11 mouse cellular contexts compared by ENCODE assay signal in genomic region chrX:94012479-94013167, GRCm38 (mm10). TPM values are rescaled to one million over a fixed set of nuclear protein-coding genes. Genes with fewer than 3 reads are reported as not detected.
DNase-seq lines count a peak whose midpoint lies in the region; ATAC-seq and TF ChIP-seq lines count a peak whose summit lies in the region.
"Had no signal": no experiment of that assay in that cellular context is flagged by ENCODE, and none has a peak within 500 bp of the region (broad histone marks: within the 10 kb centered on the region; RNA-seq: fewer than 3 reads in every experiment).

No protein-coding gene starts in this region.

- DNase-seq in neural tube, embryonic 11.5 days (ENCODE audit: low spot score): no peak
- no peak for DNase-seq in neural tube, embryonic 10.5 days (ENCODE audit: extremely low spot score, low spot score)
- peak; percentile 18 for DNase-seq in gastrocnemius, postnatal 14 days
- peak; percentile 49 for DNase-seq in kidney, adult 18-20 months
- DNase-seq in thymus, postnatal 25 days: no peak

- no peaks in the 10 kb centered on the region for H3K36me3 ChIP-seq in neural tube, embryonic 11.5 days (ENCODE audit: control insufficient read depth, insufficient read depth, low read length)
- no peaks in the 10 kb centered on the region for H3K36me3 ChIP-seq in lung, embryonic 16.5 days (ENCODE audit: control insufficient read depth, insufficient read depth, low read length)
- no peaks in the 10 kb centered on the region for H3K36me3 ChIP-seq in testis, adult 2 months (ENCODE audit: control insufficient read depth, insufficient read depth, low read length)
- H3K36me3 ChIP-seq: G1E had no signal

- H3K27me3 ChIP-seq in neural tube, embryonic 11.5 days (ENCODE audit: control insufficient read depth, insufficient read depth, low read length): peaks cover 2% of the 10 kb centered on the region; the same call in 1 of the 2 replicates
- H3K27me3 ChIP-seq in lung, embryonic 16.5 days (ENCODE audit: control insufficient read depth, insufficient read depth, low read depth, low read length): peaks cover 13% of the 10 kb centered on the region
- no peaks in the 10 kb centered on the region for H3K27me3 ChIP-seq in testis, adult 2 months (ENCODE audit: control insufficient read depth, insufficient read depth, low read length)

- no peak for TF ChIP-seq POLR2A in testis, adult 2 months (IDR thresholded peaks at IDR 0.05; ENCODE audit: control insufficient read depth, low read depth, low read length)

- no peaks in the 10 kb centered on the region for H3K4me1 ChIP-seq in neural tube, embryonic 11.5 days (ENCODE audit: control insufficient read depth, insufficient read depth, low read length)
- no peaks in the 10 kb centered on the region for H3K4me1 ChIP-seq in lung, embryonic 16.5 days (replicated peaks; ENCODE audit: control insufficient read depth, insufficient read depth, low read length)
- peaks cover 2% of the 10 kb centered on the region; the same call in 1 of the 2 replicates for H3K4me1 ChIP-seq in testis, adult 2 months (ENCODE audit: control insufficient read depth, insufficient read depth, low read length)
- H3K4me1 ChIP-seq: megakaryocyte, embryonic 14.5 days had no signal

- no peaks in the 10 kb centered on the region for H3K9me3 ChIP-seq in neural tube, embryonic 11.5 days (ENCODE audit: control insufficient read depth, low read length)
- no peaks in the 10 kb centered on the region for H3K9me3 ChIP-seq in lung, embryonic 16.5 days (ENCODE audit: control insufficient read depth, low read length)
- H3K9me3 ChIP-seq: G1E; megakaryocyte, embryonic 14.5 days had no signal

- 29% methylated on average over 12 of the region's 12 CpGs for WGBS in neural tube, embryonic 11.5 days
- 33% methylated on average over 12 of the region's 12 CpGs for WGBS in lung, embryonic 16.5 days

- peak; percentile 67; the same call in 1 of the 2 replicates for ATAC-seq in neural tube, embryonic 11.5 days (ENCODE audit: insufficient read depth, low FRiP score, low TSS enrichment)
- ATAC-seq in lung, embryonic 16.5 days (ENCODE audit: low read depth): peak; percentile 91
- no peak for ATAC-seq in erythroid progenitor cell, adult 5-6 weeks (replicated peaks; ENCODE audit: low FRiP score, poor library complexity, severe bottlenecking)

- H3K4me2 ChIP-seq in neural tube, embryonic 11.5 days (ENCODE audit: low read depth): no peak overlapping the region
- peak overlapping the region; percentile 31 for H3K4me2 ChIP-seq in lung, embryonic 16.5 days (ENCODE audit: low read depth, low read length)

- no peak for TF ChIP-seq CTCF in testis, adult 2 months (IDR thresholded peaks at IDR 0.05; ENCODE audit: control insufficient read depth, insufficient read depth, insufficient replicate concordance, low read depth, low read length)

- no peak overlapping the region for H3K9ac ChIP-seq in neural tube, embryonic 11.5 days (ENCODE audit: low read length)
- no peak overlapping the region for H3K9ac ChIP-seq in lung, embryonic 16.5 days (ENCODE audit: low read length)

- no peak overlapping the region for H3K27ac ChIP-seq in neural tube, embryonic 11.5 days (ENCODE audit: low read depth, low read length)
- no peak overlapping the region for H3K27ac ChIP-seq in lung, embryonic 16.5 days (ENCODE audit: low read length)
- H3K27ac ChIP-seq in testis, adult 2 months (ENCODE audit: control insufficient read depth, insufficient read depth, low read depth, low read length): peak overlapping the region; percentile 62

- intact Hi-C loops in gastrocnemius, postnatal 14 days (cut with DNase I; ENCODE audit: low total_unique reads): no loop called here

- no peak overlapping the region for H3K4me3 ChIP-seq in neural tube, embryonic 11.5 days (ENCODE audit: low read depth, low read length)
- no peak overlapping the region for H3K4me3 ChIP-seq in lung, embryonic 16.5 days (ENCODE audit: low read length)
- no peak overlapping the region for H3K4me3 ChIP-seq in testis, adult 2 months (ENCODE audit: control insufficient read depth, low read depth, low read length)
- H3K4me3 ChIP-seq: megakaryocyte, embryonic 14.5 days had no signal

RNA-seq across cellular contexts. Expression of gene AU015836, which starts 44.2 kb away (rescaled TPM):
- not detected in 2 replicates for polyA plus RNA-seq in neural tube, embryonic 11.5 days (2014; fragmentation: Nextera tagmentation; extraction: Ambion mirVana)
- total RNA-seq in gastrocnemius, postnatal 14 days (2021): not detected
- polyA plus RNA-seq in lung, embryonic 16.5 days (2015; fragmentation: Nextera tagmentation; extraction: Ambion mirVana): not detected in 2 replicates
- 8.9 and 15.0 TPM in 2 replicates for polyA plus RNA-seq in testis, adult 2 months (2012; rRNA removed)
- not detected in 2 replicates for total RNA-seq in erythroid progenitor cell, adult 5-6 weeks (2015; ENCODE audit: low replicate concordance)
- total RNA-seq in erythroid progenitor cell, adult 5-6 weeks (2017; ENCODE audit: low replicate concordance): not detected in 2 replicates
- total RNA-seq: G1E; gastrocnemius, postnatal 36 days had no signal
- polyA plus RNA-seq: G1E had no signal

Comparison
In these comparisons a context has a peak if more than half of its experiments do, and no peak if none do; other contexts are left out.
1. DNase-seq: peak in gastrocnemius, postnatal 14 days (single experiment) and kidney, adult 18-20 months (single experiment); none in neural tube, embryonic 11.5 days (single experiment), neural tube, embryonic 10.5 days (single experiment) and thymus, postnatal 25 days (single experiment).